In the genomic region with DNA sequence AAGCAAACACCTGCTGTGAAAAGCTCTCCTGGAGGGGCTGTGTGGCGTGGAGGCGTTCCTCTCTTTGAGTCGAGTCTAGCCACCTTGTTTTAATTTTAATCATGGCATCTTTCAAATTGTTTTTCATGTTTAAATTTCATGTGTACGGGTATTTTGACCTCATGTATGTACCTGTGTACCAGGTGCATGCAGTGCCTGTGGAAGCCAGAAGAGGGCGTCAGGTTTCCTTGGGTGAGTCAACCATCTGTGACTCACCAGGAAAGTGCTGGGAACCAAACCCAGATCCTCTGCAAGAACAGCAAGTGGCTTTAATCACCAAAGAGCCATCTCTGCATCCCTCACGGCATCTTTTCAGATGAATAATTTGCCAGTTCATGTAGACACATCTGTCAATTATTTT, we compare ENCODE assay signal across 22 mouse cellular contexts.
DNase-seq lines count a peak whose midpoint lies in the region; ATAC-seq and TF ChIP-seq lines count a peak whose summit lies in the region.
"Had no signal": no experiment of that assay in that cellular context is flagged by ENCODE, and none has a peak within 500 bp of the region (broad histone marks: within the 10 kb centered on the region; RNA-seq: fewer than 3 reads in every experiment).

No protein-coding gene starts in this region.

- no peaks in the 10 kb centered on the region for H3K9me3 ChIP-seq in hindbrain, postnatal 0 days (ENCODE audit: low read length)
- H3K9me3 ChIP-seq in hindbrain, embryonic 14.5 days (ENCODE audit: control insufficient read depth, low read length): no peaks in the 10 kb centered on the region
- H3K9me3 ChIP-seq in lung, postnatal 0 days (ENCODE audit: low read length): no peaks in the 10 kb centered on the region
- H3K9me3 ChIP-seq: embryonic facial prominence, embryonic 10.5 days; hindbrain, embryonic 15.5 days; liver, embryonic 13.5 days; neural tube, embryonic 15.5 days had no signal

- no peak for DNase-seq in hindbrain, postnatal 0 days (ENCODE audit: low spot score)
- no peak for DNase-seq in hindbrain, embryonic 14.5 days (ENCODE audit: low spot score)
- DNase-seq in lung, postnatal 0 days (ENCODE audit: low spot score): no peak
- no peak for DNase-seq in lung, postnatal 4 days
- DNase-seq in WW6 (ENCODE audit: low read depth, low spot score): peak; percentile 34
- no peak for DNase-seq in urinary bladder, postnatal 4 days (ENCODE audit: low spot score in 2 of 2)
- DNase-seq in neural tube, embryonic 10.5 days (ENCODE audit: extremely low spot score, low spot score): no peak
- no peak for DNase-seq in layer of hippocampus, adult 9-10 months (ENCODE audit: low spot score)
- DNase-seq: adrenal gland, postnatal 25 days; cerebellum, adult 2 months; gastrocnemius, postnatal 36 days; heart, postnatal 14 days; kidney, adult 2 months; kidney, postnatal 14 days; liver, embryonic 13.5 days; right cerebral cortex, postnatal 25 days had no signal

- H3K36me3 ChIP-seq in hindbrain, postnatal 0 days (ENCODE audit: insufficient read depth, low read length): no peaks in the 10 kb centered on the region
- no peaks in the 10 kb centered on the region for H3K36me3 ChIP-seq in hindbrain, embryonic 14.5 days (replicated peaks; ENCODE audit: control insufficient read depth, insufficient read depth)
- no peaks in the 10 kb centered on the region for H3K36me3 ChIP-seq in lung, postnatal 0 days (ENCODE audit: insufficient read depth, low read length)
- H3K36me3 ChIP-seq: embryonic facial prominence, embryonic 10.5 days; hindbrain, embryonic 15.5 days; liver, embryonic 13.5 days; neural tube, embryonic 15.5 days had no signal

- 0 out of 2 replicates have a peak, but pooled peaks cover 3% of the 10 kb centered on the region for H3K4me1 ChIP-seq in hindbrain, postnatal 0 days (ENCODE audit: insufficient read depth, low read length)
- no peaks in the 10 kb centered on the region for H3K4me1 ChIP-seq in hindbrain, embryonic 14.5 days (replicated peaks; ENCODE audit: control insufficient read depth, insufficient read depth, low read length)
- H3K4me1 ChIP-seq in lung, postnatal 0 days (ENCODE audit: insufficient read depth, low read depth, low read length): no peaks in the 10 kb centered on the region
- H3K4me1 ChIP-seq: liver, embryonic 13.5 days had no signal

- TF ChIP-seq CTCF in hindbrain, postnatal 0 days (IDR thresholded peaks at IDR 0.05; ENCODE audit: low read depth): peak; percentile 20; the same call in 1 of the 2 replicates
- peak; percentile 24 for TF ChIP-seq CTCF in lung, postnatal 0 days (IDR thresholded peaks at IDR 0.05)

- H3K27ac ChIP-seq in hindbrain, postnatal 0 days: no peak overlapping the region
- H3K27ac ChIP-seq in hindbrain, embryonic 14.5 days: no peak overlapping the region
- H3K27ac ChIP-seq in lung, postnatal 0 days (ENCODE audit: low read length): no peak overlapping the region
- H3K27ac ChIP-seq: embryonic facial prominence, embryonic 10.5 days; hindbrain, embryonic 15.5 days; liver, embryonic 13.5 days; macrophage; neural tube, embryonic 15.5 days had no signal

- no peak for TF ChIP-seq EP300 in lung, postnatal 0 days (IDR thresholded peaks at IDR 0.05)

- 90% methylated on average over 6 of the region's 6 CpGs for WGBS in hindbrain, postnatal 0 days
- 92% methylated on average over 6 of the region's 6 CpGs for WGBS in hindbrain, embryonic 14.5 days
- 86% methylated on average over 6 of the region's 6 CpGs for WGBS in lung, postnatal 0 days

- ATAC-seq in hindbrain, postnatal 0 days: no peak
- no peak for ATAC-seq in hindbrain, embryonic 14.5 days (ENCODE audit: low FRiP score)
- ATAC-seq in lung, postnatal 0 days: no peak
- ATAC-seq: forebrain, embryonic 14.5 days had no signal

- no peak overlapping the region for H3K4me2 ChIP-seq in hindbrain, postnatal 0 days (ENCODE audit: low read depth, low read length)
- no peak overlapping the region for H3K4me2 ChIP-seq in hindbrain, embryonic 14.5 days (replicated peaks)
- no peak overlapping the region for H3K4me2 ChIP-seq in lung, postnatal 0 days (replicated peaks; ENCODE audit: low read depth, low read length)
- H3K4me2 ChIP-seq: hindbrain, embryonic 15.5 days; liver, embryonic 13.5 days; midbrain, embryonic 11.5 days; neural tube, embryonic 15.5 days had no signal

- no peak overlapping the region for H3K4me3 ChIP-seq in hindbrain, postnatal 0 days (ENCODE audit: low read length)
- H3K4me3 ChIP-seq in hindbrain, embryonic 14.5 days (replicated peaks; ENCODE audit: low read length): no peak overlapping the region
- H3K4me3 ChIP-seq in lung, postnatal 0 days (ENCODE audit: low read depth, low read length): no peak overlapping the region
- H3K4me3 ChIP-seq: embryonic facial prominence, embryonic 10.5 days; hindbrain, embryonic 15.5 days; liver, embryonic 13.5 days; neural tube, embryonic 15.5 days had no signal

- no peak overlapping the region for H3K9ac ChIP-seq in hindbrain, postnatal 0 days (replicated peaks; ENCODE audit: low read length)
- no peak overlapping the region for H3K9ac ChIP-seq in hindbrain, embryonic 14.5 days
- H3K9ac ChIP-seq in lung, postnatal 0 days (replicated peaks; ENCODE audit: low read depth): no peak overlapping the region
- H3K9ac ChIP-seq: hindbrain, embryonic 15.5 days; liver, embryonic 13.5 days; neural tube, embryonic 15.5 days had no signal

- no peaks in the 10 kb centered on the region for H3K27me3 ChIP-seq in hindbrain, postnatal 0 days (ENCODE audit: insufficient read depth, low read length)
- no peaks in the 10 kb centered on the region for H3K27me3 ChIP-seq in hindbrain, embryonic 14.5 days (ENCODE audit: control insufficient read depth, insufficient read depth, low read length)
- H3K27me3 ChIP-seq in lung, postnatal 0 days (replicated peaks; ENCODE audit: insufficient read depth, low read length): no peaks in the 10 kb centered on the region
- H3K27me3 ChIP-seq: hindbrain, embryonic 15.5 days; liver, embryonic 13.5 days; neural tube, embryonic 15.5 days had no signal
